Mouse (Mus musculus): Measurements from ENCODE around the gene Pappa. TPM values are rescaled to one million over a fixed set of nuclear protein-coding genes. Genes with fewer than 3 reads are reported as not detected.

The Pappa gene
- polyA plus RNA-seq, 1 experiment from 2014 or later: 0.82 TPM

GRCm38 (mm10) chr4:65379461-65379860, 255.5 kb downstream of the Pappa start:
- Histone ChIP-seq H3K9ac (no peak overlapping the region), H3K36me3 (no peaks in the 10 kb centered on the region), H3K27me3 (replicated peaks) (no peaks in the 10 kb centered on the region), H3K4me1 (replicated peaks) (no peaks in the 10 kb centered on the region), H3K27ac (no peak overlapping the region), H3K4me2 (replicated peaks) (no peak overlapping the region), H3K4me3 (replicated peaks) (no peak overlapping the region), H3K9me3 (no peaks in the 10 kb centered on the region)
- no peak for ATAC-seq
- WGBS: 88% methylated on average over 4 of the region's 4 CpGs

- Histone ChIP-seq H3K27ac (no peak overlapping the region), H3K4me3 (replicated peaks) (no peak overlapping the region), H3K27me3 (replicated peaks) (no peaks in the 10 kb centered on the region), H3K4me2 (replicated peaks) (no peak overlapping the region), H3K4me1 (replicated peaks) (no peaks in the 10 kb centered on the region), H3K36me3 (no peaks in the 10 kb centered on the region), H3K9me3 (no peaks in the 10 kb centered on the region), H3K9ac (no peak overlapping the region)
- no peak for ATAC-seq
- 80% methylated on average over 4 of the region's 4 CpGs for WGBS
Measured at GRCm38 (mm10) chr4:65383070-65383469, 259.1 kb downstream of the Pappa start.

DNA sequence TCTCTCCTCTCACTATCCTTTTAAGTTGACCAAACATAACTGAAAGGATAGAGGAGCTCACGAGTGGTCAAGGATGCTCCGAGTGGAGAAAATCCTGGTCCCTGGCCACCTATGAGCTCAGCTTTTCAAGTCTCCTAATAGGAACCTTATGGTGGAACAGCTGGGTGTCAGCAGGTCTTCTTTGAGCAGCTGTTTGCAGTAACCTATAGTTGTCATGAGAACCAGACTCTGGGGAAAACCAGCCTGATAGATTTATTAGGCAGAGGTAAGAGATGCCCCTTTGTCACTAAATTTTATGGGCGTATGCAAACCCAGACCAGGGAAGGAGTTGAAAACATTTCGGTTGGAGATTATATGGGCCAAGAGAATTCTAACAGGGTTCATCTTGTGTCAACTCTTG, 267.0 kb downstream of the Pappa start:
- H3K36me3 ChIP-seq: no peaks in the 10 kb centered on the region
- 60% methylated on average over 4 of the region's 4 CpGs for WGBS
- no peak overlapping the region for H3K27ac ChIP-seq
- no peaks in the 10 kb centered on the region for H3K27me3 ChIP-seq (replicated peaks)
- H3K4me3 ChIP-seq (replicated peaks): no peak overlapping the region
- H3K9ac ChIP-seq: no peak overlapping the region
- no peak overlapping the region for H3K4me2 ChIP-seq (replicated peaks)
- no peak for ATAC-seq
- H3K4me1 ChIP-seq (replicated peaks): no peaks in the 10 kb centered on the region
- no peaks in the 10 kb centered on the region for H3K9me3 ChIP-seq

GRCm38 (mm10) chr4:65396806-65397205, 272.8 kb downstream of the Pappa start:
- Histone ChIP-seq H3K4me2 (replicated peaks) (no peak overlapping the region), H3K27me3 (replicated peaks) (no peaks in the 10 kb centered on the region), H3K4me3 (replicated peaks) (no peak overlapping the region), H3K9ac (no peak overlapping the region), H3K36me3 (no peaks in the 10 kb centered on the region), H3K4me1 (replicated peaks) (no peaks in the 10 kb centered on the region), H3K9me3 (no peaks in the 10 kb centered on the region), H3K27ac (no peak overlapping the region)
- ATAC-seq: no peak
- 56% methylated on average over 3 of the region's 3 CpGs for WGBS

DNA sequence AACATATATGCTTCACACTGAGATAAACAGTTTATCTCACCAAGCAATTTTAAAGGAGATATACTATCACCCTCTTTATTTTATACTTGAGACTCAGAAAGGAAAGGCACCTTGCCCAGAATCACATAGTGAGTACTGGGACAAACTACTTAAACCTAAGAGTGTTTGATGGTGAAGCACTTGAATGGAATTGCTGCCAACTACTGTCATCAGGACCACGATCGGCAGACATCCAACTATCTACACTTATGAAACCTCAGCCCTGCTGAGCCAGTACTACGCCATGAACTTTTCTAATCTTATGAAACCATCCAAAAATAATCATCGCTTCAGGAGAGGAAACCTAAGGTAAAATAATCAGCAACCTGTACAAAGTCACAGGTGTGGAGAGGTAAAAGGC, 275.5 kb downstream of the Pappa start:
- no peaks in the 10 kb centered on the region for H3K4me1 ChIP-seq (replicated peaks)
- H3K9ac ChIP-seq: no peak overlapping the region
- H3K36me3 ChIP-seq: no peaks in the 10 kb centered on the region
- no peak for ATAC-seq
- 89% methylated on average over 4 of the region's 4 CpGs for WGBS
- no peaks in the 10 kb centered on the region for H3K9me3 ChIP-seq
- no peaks in the 10 kb centered on the region for H3K27me3 ChIP-seq (replicated peaks)
- H3K27ac ChIP-seq: no peak overlapping the region
- H3K4me3 ChIP-seq (replicated peaks): no peak overlapping the region
- H3K4me2 ChIP-seq (replicated peaks): no peak overlapping the region

DNA sequence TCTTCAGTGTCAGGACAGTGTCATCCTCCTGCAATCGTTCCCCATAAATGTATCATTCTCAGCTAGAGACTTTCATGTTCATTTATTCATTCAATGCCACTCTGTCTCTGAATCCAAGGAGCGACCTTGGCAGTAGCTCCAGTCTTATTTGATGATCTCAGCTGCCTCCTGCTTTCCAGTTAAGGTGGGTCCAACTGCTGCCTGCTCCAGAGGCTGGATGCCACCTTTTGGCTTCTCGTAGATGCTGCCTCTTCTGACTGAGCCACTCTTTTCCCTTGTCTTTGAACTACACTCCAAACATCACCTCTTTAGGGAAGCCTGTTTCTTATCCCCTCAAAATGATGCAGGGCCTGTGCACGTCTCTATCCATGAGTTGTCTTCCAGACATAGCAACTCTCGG, 278.3 kb downstream of the Pappa start:
- Histone ChIP-seq H3K27me3 (replicated peaks) (no peaks in the 10 kb centered on the region), H3K4me1 (replicated peaks) (no peaks in the 10 kb centered on the region), H3K36me3 (no peaks in the 10 kb centered on the region), H3K9me3 (no peaks in the 10 kb centered on the region), H3K9ac (no peak overlapping the region), H3K27ac (no peak overlapping the region), H3K4me3 (replicated peaks) (no peak overlapping the region), H3K4me2 (replicated peaks) (no peak overlapping the region)
- ATAC-seq: no peak
- 63% methylated on average over 5 of the region's 5 CpGs for WGBS

- ATAC-seq: peak; percentile 62
- Histone ChIP-seq H3K4me2 (replicated peaks) (no peak overlapping the region), H3K36me3 (no peaks in the 10 kb centered on the region), H3K9me3 (no peaks in the 10 kb centered on the region), H3K9ac (no peak overlapping the region), H3K27ac (no peak overlapping the region), H3K4me3 (replicated peaks) (no peak overlapping the region), H3K27me3 (replicated peaks) (no peaks in the 10 kb centered on the region), H3K4me1 (replicated peaks) (no peaks in the 10 kb centered on the region)
- WGBS: 63% methylated on average over 6 of the region's 6 CpGs
Measured at GRCm38 (mm10) chr4:65402836-65403634, 279.1 kb downstream of the Pappa start.
